Mouse (Mus musculus) c-Kit-positive CD71-negative TER-119-negative erythroid progenitor cells, embryonic 14.5 days (primary cell): ENCODE data around the gene Pafah1b1.

Experiments
- DNase-seq: peaks from one replicate; pipeline ENCODE4 v3.0.0-alpha.2; 2013; ENCODE audit warnings: low read depth

The Pafah1b1 gene

DNA sequence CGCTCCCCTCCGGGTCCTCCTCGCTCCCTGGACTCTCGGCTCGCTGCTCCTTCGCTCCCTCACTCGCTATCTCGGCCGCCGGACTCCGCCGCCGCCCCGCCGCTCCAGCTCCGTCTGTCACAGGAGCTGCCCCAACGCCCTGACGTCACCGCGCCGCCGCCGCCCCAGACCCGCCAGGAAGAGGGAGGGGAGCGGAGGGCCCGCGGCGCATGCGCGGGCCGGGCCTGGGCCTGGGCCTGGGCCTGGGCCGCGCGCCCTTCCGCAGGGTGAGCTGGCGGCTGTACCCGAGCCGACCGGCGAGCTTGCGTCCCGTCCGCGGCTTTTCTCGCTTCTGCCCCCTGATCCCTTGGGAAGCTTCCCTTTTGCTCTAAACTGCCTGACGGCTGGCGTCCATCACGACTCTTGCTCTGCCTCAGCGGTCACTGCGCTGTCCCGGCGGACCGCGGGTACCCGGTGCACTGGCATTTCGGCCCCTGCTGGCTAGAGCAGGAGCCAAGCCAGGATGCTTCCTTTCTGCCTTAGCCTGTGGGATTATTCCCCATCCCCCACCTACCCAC, at the start of gene Pafah1b1:
Gene Pafah1b1, minus strand, starts transcription at position 436 of the 557 bp plus-strand sequence.
- DNase-seq: peak; percentile 77

- no peak for DNase-seq
Observed at GRCm38 (mm10) chr11:74772386-74772785, 47.9 kb upstream of the Pafah1b1 start.

DNA sequence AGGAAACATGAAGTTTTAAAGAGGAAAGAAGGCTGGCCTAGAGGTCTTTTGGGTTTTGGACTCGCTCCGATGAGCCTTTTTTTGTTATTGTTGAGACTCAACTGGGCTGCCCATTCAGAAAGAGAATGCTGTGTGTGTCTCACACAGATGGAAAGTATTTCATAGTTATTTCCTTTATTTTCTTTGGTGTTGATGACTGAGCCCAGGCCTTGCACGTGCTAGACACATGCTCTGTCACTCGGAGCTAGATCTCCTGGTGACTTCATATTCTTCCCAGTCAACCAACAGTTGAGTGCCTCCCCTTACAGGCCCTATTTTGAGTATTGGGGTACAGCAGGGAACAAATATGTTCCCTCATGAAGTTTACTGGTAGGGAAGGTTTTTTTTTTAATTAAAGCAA, 47.2 kb upstream of the Pafah1b1 start:
- DNase-seq: no peak

DNA sequence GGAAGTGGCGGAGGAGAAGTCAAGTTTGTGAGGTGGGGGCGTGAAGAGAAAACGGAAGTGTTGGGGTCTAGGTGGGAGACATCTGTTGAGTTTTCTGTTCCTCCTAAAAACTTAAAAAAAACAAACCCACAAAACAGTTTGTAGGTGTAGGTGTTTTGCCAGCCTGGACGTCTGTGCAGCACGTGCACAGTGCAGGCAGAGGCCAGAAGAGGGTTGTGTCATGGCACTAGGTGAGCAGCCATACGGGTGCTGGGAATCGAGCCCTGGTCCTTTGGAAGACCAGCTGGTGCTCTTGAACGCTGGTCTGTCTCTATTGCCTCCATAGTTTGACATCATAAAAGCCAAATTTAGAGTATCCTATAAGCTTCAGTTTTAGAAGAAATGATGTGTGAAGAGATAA, 46.8 kb upstream of the Pafah1b1 start:
- DNase-seq: peak; percentile 13

- DNase-seq: peak; percentile 97
Observed at GRCm38 (mm10) chr11:74770595-74771207, 46.2 kb upstream of the Pafah1b1 start, which contains the start of gene Mettl16. Gene Mettl16, plus strand, starts transcription at chr11:74770830.

GRCm38 (mm10) chr11:74770037-74770436, 45.6 kb upstream of the Pafah1b1 start:
- DNase-seq: no peak

DNA sequence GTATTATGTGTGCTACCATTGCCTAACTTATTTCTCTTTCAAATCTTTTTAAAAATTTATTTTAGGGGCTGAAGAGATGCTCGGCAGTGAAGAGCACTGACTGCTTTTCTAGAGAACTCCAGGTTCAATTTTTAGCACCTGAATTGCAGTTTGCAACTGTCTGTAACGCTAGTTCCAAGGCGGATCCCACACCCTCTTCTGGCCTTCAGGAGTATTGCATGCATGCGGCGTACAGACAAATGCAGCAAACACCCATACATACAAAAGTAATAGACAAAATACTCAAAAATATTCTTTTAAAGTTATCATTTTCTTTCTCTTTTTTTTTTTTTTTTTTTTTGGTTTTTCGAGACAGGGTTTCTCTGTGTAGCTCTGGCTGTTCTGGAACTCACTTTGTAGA, 43.6 kb upstream of the Pafah1b1 start:
- peak; percentile 48 for DNase-seq

DNA sequence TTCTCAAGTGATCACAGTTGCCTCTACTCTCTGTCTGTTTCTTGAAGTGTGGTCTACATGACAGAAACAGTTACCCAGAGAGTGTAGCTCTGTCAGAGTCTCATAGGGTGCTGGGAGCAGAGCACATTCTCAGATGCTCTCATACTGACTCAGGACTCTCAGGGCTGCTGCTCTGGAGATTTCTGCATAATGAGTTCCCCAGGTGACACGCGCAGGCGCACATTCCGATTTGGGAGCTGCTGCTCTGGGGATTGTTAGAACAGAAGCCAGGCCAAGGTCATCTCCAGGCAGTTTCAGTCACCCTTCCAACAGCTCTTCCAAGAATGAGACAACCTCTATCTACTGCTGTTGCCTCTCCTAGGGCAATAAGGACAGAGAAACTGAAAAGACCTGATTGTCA, 43.0 kb upstream of the Pafah1b1 start:
- DNase-seq: no peak

- DNase-seq: no peak
Observed at GRCm38 (mm10) chr11:74763960-74764625, 39.6 kb upstream of the Pafah1b1 start.

DNA sequence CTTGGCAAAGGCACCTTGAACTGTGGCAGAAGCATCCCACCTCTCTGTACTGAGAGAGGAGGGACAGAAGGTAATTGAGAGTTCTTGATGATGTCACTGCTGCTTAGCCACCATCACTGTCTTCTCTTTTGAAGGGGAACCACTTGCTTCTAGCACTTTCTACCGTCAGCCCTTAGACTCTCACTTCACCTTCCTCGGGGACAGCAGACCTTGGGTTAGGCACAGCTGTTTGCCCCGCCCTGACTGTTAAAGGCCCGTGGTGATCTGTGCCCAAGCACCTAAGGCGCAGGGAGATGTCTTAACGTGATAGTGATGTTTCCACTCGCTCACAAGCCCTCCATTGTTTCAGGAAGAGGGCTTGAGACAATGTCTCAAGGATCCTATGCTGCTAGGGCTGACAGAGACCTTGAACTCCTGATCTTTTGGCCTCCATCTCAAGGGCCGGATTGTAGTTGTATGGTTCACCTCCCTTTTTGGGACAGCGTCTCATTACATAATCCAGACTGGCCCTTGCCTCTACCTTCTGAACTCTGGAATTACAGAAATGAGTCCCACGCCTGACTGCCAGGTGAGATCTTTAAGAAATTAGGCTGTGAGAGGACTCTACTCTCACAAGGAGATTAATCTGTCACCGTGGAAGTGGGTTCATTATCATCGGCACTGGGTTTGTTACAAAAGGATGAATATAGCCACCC, 36.7 kb upstream of the Pafah1b1 start:
- DNase-seq: no peak

DNA sequence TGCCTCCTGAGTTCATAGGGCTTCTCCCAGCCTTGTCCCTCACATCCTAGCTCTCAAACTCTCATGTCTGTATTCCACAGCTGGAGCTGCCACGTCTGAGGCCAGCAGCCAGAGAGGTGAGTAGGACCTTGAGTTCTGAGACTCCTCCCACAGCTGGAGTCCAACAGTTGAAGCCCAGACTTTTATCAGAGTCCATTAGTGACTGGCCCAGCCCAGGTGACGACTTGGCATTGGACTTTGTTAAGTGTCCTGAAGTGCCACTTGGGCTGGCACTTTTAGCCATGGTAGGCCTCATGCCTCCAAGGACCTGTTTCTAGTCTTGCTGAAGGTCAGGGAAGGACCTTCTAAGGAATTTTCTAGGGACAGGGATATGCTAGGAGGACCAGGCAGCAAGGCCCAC, 32.2 kb upstream of the Pafah1b1 start:
- no peak for DNase-seq

DNA sequence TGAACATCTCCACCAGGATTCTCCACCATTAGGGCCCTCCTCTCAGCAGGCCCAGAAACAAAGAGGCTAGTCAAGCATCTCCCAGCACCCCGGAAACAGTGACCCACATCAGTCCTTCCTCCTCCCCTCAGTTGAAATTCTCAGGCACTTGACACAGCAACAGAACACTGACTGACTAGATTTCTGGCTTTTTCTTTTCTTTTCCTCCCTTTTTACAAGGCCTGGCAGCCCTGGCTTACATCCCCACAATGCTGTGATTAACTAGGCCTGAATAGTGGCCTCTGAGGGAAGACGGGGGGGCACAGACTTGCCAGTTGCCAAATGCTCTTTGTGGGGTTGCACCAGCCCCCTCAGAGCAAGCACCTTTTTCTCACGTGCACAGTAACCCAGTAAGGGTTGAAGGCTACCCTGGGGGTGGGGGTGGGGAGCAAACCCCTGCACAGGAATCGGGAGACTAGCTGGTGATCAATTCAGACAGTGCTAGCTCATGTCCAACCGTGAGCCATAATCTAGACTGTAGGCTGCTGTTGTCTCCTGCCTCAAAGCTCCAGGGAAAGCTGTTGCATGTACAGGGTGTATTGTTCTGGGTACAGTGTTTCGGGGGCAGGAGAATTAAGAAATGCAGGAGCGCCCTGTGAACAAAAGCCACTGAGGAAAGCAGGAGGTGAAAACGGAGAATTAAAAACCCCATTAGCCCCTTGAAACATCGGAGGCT, 27.0 kb upstream of the Pafah1b1 start:
- no peak for DNase-seq

GRCm38 (mm10) chr11:74750662-74751351, 26.3 kb upstream of the Pafah1b1 start:
- no peak for DNase-seq

- no peak for DNase-seq
Observed at GRCm38 (mm10) chr11:74749241-74749640, 24.8 kb upstream of the Pafah1b1 start.

DNA sequence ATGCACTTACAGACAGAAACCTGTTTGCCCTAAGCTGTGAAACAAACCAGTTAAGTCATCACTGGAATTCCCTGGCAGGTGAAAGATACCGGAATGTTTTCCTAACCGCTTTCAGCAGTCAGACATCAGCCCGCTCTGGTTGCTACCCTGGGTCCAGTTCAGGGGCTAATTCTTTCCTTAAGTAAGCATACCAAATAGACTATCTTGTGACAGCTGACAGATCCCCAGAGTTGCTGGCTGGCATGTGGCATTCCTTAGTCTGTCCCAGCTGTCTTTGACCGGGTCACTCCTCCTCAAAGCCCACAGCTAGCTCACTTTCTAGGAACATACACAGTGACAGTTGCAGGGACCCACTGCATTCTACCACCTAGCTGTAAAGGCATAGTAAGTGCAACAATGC, 23.6 kb upstream of the Pafah1b1 start:
- DNase-seq: no peak

DNA sequence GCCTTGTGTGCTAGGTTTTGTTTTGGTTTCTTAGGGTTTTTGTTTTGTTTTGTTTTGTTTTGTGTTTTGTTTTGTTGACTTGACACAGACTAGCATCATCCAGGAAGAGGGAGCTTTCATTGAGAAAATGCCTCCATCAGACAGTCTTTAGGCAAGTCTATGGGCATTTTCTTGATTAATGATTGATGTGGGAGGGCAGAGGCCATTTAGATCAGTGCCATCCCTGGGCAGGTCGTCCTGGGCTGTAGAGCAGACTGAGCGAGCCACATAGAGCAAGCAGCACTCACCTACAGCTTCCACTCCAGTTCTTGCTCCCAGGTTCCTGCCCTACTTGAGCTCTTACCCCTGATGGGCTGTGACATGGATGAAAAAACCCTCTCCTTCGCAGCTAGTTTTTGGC, 13.4 kb upstream of the Pafah1b1 start:
- no peak for DNase-seq

DNA sequence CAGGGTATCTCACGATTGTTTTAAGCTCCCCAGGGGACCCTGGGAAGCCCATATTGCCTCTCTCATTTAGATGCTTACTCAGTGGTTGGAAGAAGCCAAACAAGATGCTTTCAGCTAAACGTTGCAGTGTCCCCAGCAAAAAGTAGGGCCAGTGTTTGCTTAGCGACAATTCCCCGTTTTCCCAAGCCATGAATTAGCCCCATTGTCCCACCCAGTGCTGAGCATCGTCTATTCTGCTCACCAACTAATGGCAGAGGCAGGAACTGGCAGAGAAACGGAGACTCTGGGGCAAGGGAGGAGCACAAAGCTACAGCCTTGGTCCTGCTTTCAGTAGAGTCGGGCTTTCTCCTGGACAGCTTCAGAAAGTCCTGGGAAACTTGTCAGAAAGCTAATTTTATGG, 10.4 kb upstream of the Pafah1b1 start:
- DNase-seq: no peak

GRCm38 (mm10) chr11:74725181-74725580, 711 bp upstream of the Pafah1b1 start:
- DNase-seq: no peak

DNA sequence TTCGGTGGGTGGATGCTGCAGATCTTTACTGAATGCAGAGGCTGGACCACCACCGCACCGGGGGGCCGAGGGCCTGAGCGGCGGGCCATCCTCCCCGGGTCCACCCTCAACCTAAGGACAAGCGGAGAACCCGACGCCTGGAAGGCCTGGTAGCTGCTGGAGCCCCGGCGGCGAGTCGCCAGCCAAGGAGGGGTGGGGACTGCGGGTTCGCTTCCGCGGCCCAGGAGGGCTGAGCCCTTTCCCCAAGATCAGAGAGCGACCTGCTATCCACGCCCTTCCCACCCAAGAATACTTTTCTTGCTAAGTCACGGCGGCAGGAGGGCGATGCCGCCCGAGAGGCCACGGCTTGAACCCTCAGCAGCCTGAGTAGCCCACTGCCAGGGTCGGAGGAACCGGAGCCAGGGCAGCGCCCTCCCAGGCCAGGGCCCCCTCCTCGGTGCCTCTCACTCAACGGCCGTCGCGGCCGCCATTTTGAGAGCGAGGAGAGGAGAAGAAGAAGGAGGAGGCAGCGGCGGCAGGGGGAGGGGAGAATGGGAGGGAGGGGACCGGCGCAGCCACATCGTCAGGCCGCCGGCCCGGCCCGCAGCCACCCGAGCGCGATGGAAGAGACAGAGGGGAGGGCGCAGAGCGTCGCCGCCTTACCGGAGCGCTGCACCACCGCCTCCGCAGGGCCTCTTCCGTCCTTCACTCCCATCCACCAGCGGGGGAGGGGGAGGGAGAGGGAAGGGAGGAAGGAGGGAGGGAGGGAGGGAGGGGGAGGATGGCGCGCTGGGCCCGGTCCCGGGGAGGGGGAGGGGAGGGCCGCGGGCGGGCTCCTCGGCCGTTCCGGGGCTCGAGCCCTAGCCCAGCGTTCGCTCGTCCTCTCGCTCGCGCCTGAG, 874 bp downstream of the Pafah1b1 start:
- peak; percentile 81 for DNase-seq

- no peak for DNase-seq
Observed at GRCm38 (mm10) chr11:74721971-74722370, 2.5 kb downstream of the Pafah1b1 start.

GRCm38 (mm10) chr11:74721141-74721540, 3.3 kb downstream of the Pafah1b1 start:
- no peak for DNase-seq
